Mouse (Mus musculus): Measurements from ENCODE around the gene Slc35f5.

Slc35f5 gene

GRCm38 (mm10) chr1:125575458-125576114 is 15.2 kb downstream of the Slc35f5 start:
- no peak for DNase-seq (ENCODE audit: low read depth)

GRCm38 (mm10) chr1:125576965-125577364 is 16.6 kb downstream of the Slc35f5 start:
- no peak for DNase-seq (ENCODE audit: low read depth)

GRCm38 (mm10) chr1:125578091-125578490 is 17.7 kb downstream of the Slc35f5 start:
- no peak for DNase-seq (ENCODE audit: low read depth)

GRCm38 (mm10) chr1:125581134-125581533 is 20.7 kb downstream of the Slc35f5 start:
- DNase-seq (ENCODE audit: low read depth), result peak; percentile 20

- DNase-seq (ENCODE audit: low read depth), result no peak
Measured at GRCm38 (mm10) chr1:125603620-125604019, 43.2 kb downstream of the Slc35f5 start.

GRCm38 (mm10) chr1:125607087-125607803 is 46.9 kb downstream of the Slc35f5 start:
- peak; percentile 76 for DNase-seq (ENCODE audit: low read depth)

GRCm38 (mm10) chr1:125624376-125625076 is 64.1 kb downstream of the Slc35f5 start:
- DNase-seq (ENCODE audit: low read depth), result no peak

GRCm38 (mm10) chr1:125639501-125640253 is 79.3 kb downstream of the Slc35f5 start:
- no peak for DNase-seq (ENCODE audit: low read depth)

GRCm38 (mm10) chr1:125643643-125644042 is 83.2 kb downstream of the Slc35f5 start:
- no peak for DNase-seq (ENCODE audit: low read depth)
